Mouse (Mus musculus) WW6 (cell line): Measurements from ENCODE around the gene Ssc5d.

Experiments used
- DNase-seq: peaks from one replicate; pipeline ENCODE4 v3.0.0-alpha.2; 2013; ENCODE audit warnings: low read depth, low spot score

Ssc5d gene

GRCm38 (mm10) chr7:4919971-4920370 lies 5.6 kb upstream of the Ssc5d start:
- no peak for DNase-seq

- DNase-seq = no peak
Measured at GRCm38 (mm10) chr7:4920496-4920895, 5.1 kb upstream of the Ssc5d start.

- DNase-seq = no peak
Measured at GRCm38 (mm10) chr7:4920976-4921823, 4.4 kb upstream of the Ssc5d start.

- DNase-seq = no peak
Measured at GRCm38 (mm10) chr7:4921824-4922482, 3.6 kb upstream of the Ssc5d start, which contains the start of gene Nat14. TSS of gene Nat14 (plus strand) at chr7:4922028.

GRCm38 (mm10) chr7:4922508-4922907 lies 3.1 kb upstream of the Ssc5d start:
- DNase-seq = no peak

- no peak for DNase-seq
Measured at GRCm38 (mm10) chr7:4922931-4923565, 2.5 kb upstream of the Ssc5d start.

GRCm38 (mm10) chr7:4923586-4924364 lies 1.8 kb upstream of the Ssc5d start:
- no peak for DNase-seq

GRCm38 (mm10) chr7:4924483-4924882 lies 1.1 kb upstream of the Ssc5d start:
- DNase-seq = no peak

GRCm38 (mm10) chr7:4924891-4925301 lies 689 bp upstream of the Ssc5d start:
- DNase-seq = no peak

GRCm38 (mm10) chr7:4926849-4927248 lies 1.3 kb downstream of the Ssc5d start:
- DNase-seq = no peak

- no peak for DNase-seq
Measured at GRCm38 (mm10) chr7:4927711-4928110, 2.1 kb downstream of the Ssc5d start.

- no peak for DNase-seq
Measured at GRCm38 (mm10) chr7:4928323-4928722, 2.7 kb downstream of the Ssc5d start.

- DNase-seq = no peak
Measured at GRCm38 (mm10) chr7:4933103-4933502, 7.5 kb downstream of the Ssc5d start.

- no peak for DNase-seq
Measured at GRCm38 (mm10) chr7:4934160-4934914, 8.8 kb downstream of the Ssc5d start.

- DNase-seq = no peak
Measured at GRCm38 (mm10) chr7:4936832-4937231, 11.2 kb downstream of the Ssc5d start.

- DNase-seq = no peak
Measured at GRCm38 (mm10) chr7:4937392-4937791, 11.8 kb downstream of the Ssc5d start.

- no peak for DNase-seq
Measured at GRCm38 (mm10) chr7:4938456-4938855, 12.9 kb downstream of the Ssc5d start.

- DNase-seq = peak; percentile 77
Measured at GRCm38 (mm10) chr7:4940068-4940479, 14.5 kb downstream of the Ssc5d start.

GRCm38 (mm10) chr7:4942673-4943072 lies 17.1 kb downstream of the Ssc5d start:
- no peak for DNase-seq

- DNase-seq = peak; percentile 84
Measured at GRCm38 (mm10) chr7:4943223-4943815, 17.7 kb downstream of the Ssc5d start.

- DNase-seq = no peak
Measured at GRCm38 (mm10) chr7:4947855-4948254, 22.3 kb downstream of the Ssc5d start.
